Mouse (Mus musculus): ENCODE results near the gene Tmem56. TPM values are rescaled to one million over a fixed set of nuclear protein-coding genes. Genes with fewer than 3 reads are reported as not detected.

The Tmem56 gene
- polyA plus RNA-seq, 1 experiment, result not detected

DNA sequence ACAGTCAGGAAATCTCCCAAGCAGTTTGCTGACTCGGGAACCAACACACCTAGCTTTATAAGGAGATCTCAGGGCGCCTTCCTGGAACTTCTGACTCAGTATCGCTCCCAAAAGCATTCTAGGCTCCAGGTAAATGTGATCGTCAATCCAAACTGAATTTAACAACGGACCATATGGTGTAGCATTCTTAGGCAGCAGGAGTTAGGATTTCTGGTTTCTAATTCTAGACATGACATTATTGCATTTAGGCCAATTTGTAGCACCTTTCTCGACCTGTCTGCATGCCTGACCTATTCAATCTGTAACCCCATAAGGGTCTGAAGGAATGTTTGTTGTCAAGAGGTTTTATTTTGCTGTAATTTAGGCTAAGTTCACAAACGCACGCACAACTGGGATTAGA, 7.8 kb upstream of the Tmem56 start:
- TF ChIP-seq FLI1 (IDR thresholded peaks at IDR 0.05; ENCODE audit: low read length) (no peak), GATA1 (IDR thresholded peaks at IDR 0.05; ENCODE audit: borderline replicate concordance, low read length) (no peak)
- H3K9me3 ChIP-seq, result peaks cover 4% of the 10 kb centered on the region
- H3K4me3 ChIP-seq (replicated peaks), result peak overlapping the region; percentile 93
- H3K4me1 ChIP-seq, result peaks cover 32% of the 10 kb centered on the region
- no peaks in the 10 kb centered on the region for H3K27me3 ChIP-seq (replicated peaks)
- no peaks in the 10 kb centered on the region for H3K36me3 ChIP-seq (replicated peaks; ENCODE audit: low read length)

DNA sequence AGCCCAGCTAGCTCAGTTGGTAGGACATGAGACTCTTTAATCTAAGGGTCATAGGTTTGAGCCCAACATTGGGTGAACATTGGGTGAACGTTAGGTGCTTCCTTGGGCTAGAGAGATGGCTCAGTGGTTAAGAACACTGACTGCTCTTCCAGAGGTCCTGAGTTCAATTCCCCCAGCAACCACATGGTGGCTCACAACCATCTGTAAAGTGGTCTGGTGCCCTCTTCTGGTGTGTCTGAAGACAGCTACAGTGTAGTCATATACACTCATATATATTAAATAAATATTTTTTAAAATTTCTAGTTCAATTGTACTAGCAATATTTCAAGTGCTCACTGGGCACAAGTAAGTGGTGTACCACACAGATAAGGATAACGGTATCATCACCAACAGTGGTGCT, 4.3 kb upstream of the Tmem56 start:
- Histone ChIP-seq H3K9me3 (peaks cover 9% of the 10 kb centered on the region), H3K4me1 (peaks cover 12% of the 10 kb centered on the region), H3K27me3 (replicated peaks) (peaks cover 7% of the 10 kb centered on the region), H3K36me3 (replicated peaks; ENCODE audit: low read length) (no peaks in the 10 kb centered on the region), H3K4me3 (replicated peaks) (no peak overlapping the region)
- no peak for TF ChIP-seq GATA1 (IDR thresholded peaks at IDR 0.05; ENCODE audit: borderline replicate concordance, low read length)
- no peak for TF ChIP-seq FLI1 (IDR thresholded peaks at IDR 0.05; ENCODE audit: low read length)

DNA sequence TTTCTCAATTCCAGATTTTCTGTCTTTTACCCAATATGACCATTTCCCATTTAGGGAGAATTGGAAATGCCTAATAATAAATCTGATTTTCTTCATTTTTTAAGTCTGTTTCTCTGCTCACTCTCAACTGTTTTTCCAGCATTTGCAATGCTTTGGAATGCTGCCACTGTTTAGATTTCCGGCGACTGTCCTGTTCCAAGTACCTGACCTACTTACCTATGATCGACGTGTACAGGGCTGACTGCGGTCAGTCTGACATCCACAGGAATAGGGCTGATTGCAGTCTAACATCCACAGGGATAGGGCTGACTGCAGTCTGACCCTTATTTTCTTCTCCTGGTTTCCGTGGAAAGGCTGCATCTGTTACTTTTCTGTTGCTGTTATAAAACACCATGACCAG, 2.3 kb upstream of the Tmem56 start:
- Histone ChIP-seq H3K4me1 (peaks cover 3% of the 10 kb centered on the region; the same call in 1 of the 2 replicates), H3K9me3 (peaks cover 9% of the 10 kb centered on the region), H3K36me3 (replicated peaks; ENCODE audit: low read length) (no peaks in the 10 kb centered on the region), H3K4me3 (replicated peaks) (no peak overlapping the region), H3K27me3 (replicated peaks) (peaks cover 7% of the 10 kb centered on the region)
- no peak for TF ChIP-seq GATA1 (IDR thresholded peaks at IDR 0.05; ENCODE audit: borderline replicate concordance, low read length)
- TF ChIP-seq FLI1 (IDR thresholded peaks at IDR 0.05; ENCODE audit: low read length), result no peak

DNA sequence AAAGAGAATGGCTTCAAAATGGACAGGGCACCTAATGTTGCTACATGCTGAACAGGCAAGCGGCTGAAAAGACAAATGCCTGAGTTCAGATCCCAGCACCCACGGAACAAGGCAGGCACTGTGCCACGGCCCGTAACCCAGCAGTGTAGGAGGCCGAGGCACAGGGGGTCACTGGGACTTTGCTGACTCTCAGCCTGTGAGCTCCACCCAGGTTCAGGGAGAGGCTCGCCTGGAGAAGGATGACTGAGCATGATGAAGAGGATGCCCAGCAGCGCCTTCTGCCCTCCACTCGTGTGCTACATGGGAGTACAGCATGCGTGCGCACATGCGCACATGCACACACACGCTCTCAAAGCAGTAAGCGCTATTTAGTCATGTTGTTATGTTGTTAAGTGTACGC, 3.2 kb downstream of the Tmem56 start:
- H3K27me3 ChIP-seq (replicated peaks), result peaks cover 17% of the 10 kb centered on the region
- H3K36me3 ChIP-seq (replicated peaks; ENCODE audit: low read length), result no peaks in the 10 kb centered on the region
- peaks cover 7% of the 10 kb centered on the region for H3K9me3 ChIP-seq
- TF ChIP-seq FLI1 (IDR thresholded peaks at IDR 0.05; ENCODE audit: low read length) (no peak), GATA1 (IDR thresholded peaks at IDR 0.05; ENCODE audit: borderline replicate concordance, low read length) (no peak)
- H3K4me3 ChIP-seq (replicated peaks), result peak overlapping the region; percentile 29
- peaks cover 3% of the 10 kb centered on the region; the same call in 1 of the 2 replicates for H3K4me1 ChIP-seq

DNA sequence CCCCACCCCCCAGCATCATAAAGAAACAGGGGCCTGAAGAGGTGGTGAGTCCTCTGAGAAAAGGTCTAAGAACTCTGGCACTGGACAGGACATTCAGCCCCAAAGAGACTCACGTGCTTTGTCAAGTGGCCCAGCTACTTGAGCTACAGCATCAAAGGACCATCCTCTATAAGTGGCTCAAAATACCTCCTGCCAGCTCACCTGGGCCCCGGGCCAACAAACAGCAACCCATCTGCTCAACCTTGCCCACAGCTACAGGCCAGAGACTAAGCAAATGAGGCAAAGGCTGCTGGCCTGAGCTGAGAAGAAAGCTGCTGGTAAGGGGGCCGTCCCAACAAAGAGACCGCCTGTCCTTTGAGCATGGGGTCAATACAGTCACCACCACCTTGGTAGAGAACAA, 5.3 kb downstream of the Tmem56 start:
- no peaks in the 10 kb centered on the region for H3K36me3 ChIP-seq (replicated peaks; ENCODE audit: low read length)
- H3K9me3 ChIP-seq, result peaks cover 7% of the 10 kb centered on the region
- TF ChIP-seq GATA1 (IDR thresholded peaks at IDR 0.05; ENCODE audit: borderline replicate concordance, low read length) (no peak), FLI1 (IDR thresholded peaks at IDR 0.05; ENCODE audit: low read length) (no peak)
- peaks cover 3% of the 10 kb centered on the region; the same call in 1 of the 2 replicates for H3K4me1 ChIP-seq
- H3K27me3 ChIP-seq (replicated peaks), result peaks cover 17% of the 10 kb centered on the region
- H3K4me3 ChIP-seq (replicated peaks), result no peak overlapping the region

DNA sequence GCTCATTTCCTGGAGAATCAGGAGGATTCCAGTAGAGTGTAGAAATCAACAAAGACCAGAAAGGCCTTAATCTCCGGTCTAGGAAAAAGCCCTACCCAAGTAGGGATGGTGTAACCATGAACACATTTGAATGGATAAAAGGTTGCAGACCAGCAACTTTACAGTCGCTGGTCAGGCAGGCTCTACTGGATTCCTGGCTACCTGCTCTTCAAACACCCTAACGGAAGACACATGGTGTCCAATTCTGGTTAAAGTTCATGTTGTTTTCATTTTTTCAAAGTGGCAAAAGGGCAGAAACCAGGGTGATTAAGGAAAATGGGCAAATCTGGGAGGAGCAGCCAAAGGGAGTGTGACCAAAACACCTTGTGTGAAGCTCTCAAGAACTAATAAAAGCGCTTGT, 5.9 kb downstream of the Tmem56 start:
- H3K4me3 ChIP-seq (replicated peaks), result no peak overlapping the region
- peaks cover 18% of the 10 kb centered on the region for H3K27me3 ChIP-seq (replicated peaks)
- peaks cover 3% of the 10 kb centered on the region; the same call in 1 of the 2 replicates for H3K4me1 ChIP-seq
- H3K36me3 ChIP-seq (replicated peaks; ENCODE audit: low read length), result no peaks in the 10 kb centered on the region
- TF ChIP-seq GATA1 (IDR thresholded peaks at IDR 0.05; ENCODE audit: borderline replicate concordance, low read length) (no peak), FLI1 (IDR thresholded peaks at IDR 0.05; ENCODE audit: low read length) (no peak)
- peaks cover 7% of the 10 kb centered on the region for H3K9me3 ChIP-seq

DNA sequence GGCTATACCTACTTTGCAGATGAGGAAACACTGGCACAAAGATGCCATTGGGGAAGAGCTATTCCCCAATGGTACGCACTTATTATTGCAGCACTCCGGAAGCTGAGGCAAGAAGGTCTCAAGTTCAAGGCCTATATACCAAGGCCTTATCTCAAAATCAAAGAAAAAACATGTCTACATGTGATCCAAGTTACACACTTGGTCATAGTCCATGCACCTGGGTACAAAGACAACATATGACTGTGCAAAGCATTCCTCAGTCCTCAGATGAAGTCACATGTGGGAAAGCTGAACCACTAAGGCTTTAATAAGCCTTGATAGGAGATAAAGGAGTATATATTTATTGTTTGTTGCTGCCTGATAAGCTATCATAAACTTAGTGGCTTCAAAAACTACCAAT, 8.9 kb downstream of the Tmem56 start:
- Histone ChIP-seq H3K36me3 (replicated peaks; ENCODE audit: low read length) (no peaks in the 10 kb centered on the region), H3K9me3 (peaks cover 7% of the 10 kb centered on the region), H3K4me1 (no peaks in the 10 kb centered on the region), H3K27me3 (replicated peaks) (peaks cover 25% of the 10 kb centered on the region), H3K4me3 (replicated peaks) (no peak overlapping the region)
- TF ChIP-seq FLI1 (IDR thresholded peaks at IDR 0.05; ENCODE audit: low read length) (no peak), GATA1 (IDR thresholded peaks at IDR 0.05; ENCODE audit: borderline replicate concordance, low read length) (no peak)

DNA sequence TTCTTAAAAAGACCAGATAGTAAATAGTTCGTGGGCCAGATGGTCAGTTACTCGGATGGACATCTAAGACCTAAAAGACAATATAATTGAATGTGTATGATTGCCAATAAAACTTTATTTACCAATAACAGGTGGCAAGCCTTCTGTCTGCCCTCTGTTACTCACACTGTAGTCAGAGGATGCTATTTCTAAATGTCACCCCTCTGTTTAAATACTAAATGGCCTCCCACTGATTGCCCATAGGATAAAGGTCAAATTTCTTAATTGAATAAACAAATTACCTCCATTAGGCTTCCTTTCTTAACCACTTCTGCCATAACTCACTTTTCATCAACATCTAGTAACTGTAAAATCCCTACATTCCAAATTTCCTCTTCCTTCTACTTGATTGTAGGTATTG, 10.3 kb downstream of the Tmem56 start:
- no peak overlapping the region for H3K4me3 ChIP-seq (replicated peaks)
- H3K4me1 ChIP-seq, result no peaks in the 10 kb centered on the region
- no peaks in the 10 kb centered on the region for H3K36me3 ChIP-seq (replicated peaks; ENCODE audit: low read length)
- TF ChIP-seq GATA1 (IDR thresholded peaks at IDR 0.05; ENCODE audit: borderline replicate concordance, low read length), result no peak
- no peak for TF ChIP-seq FLI1 (IDR thresholded peaks at IDR 0.05; ENCODE audit: low read length)
- H3K9me3 ChIP-seq, result peaks cover 7% of the 10 kb centered on the region
- peaks cover 22% of the 10 kb centered on the region for H3K27me3 ChIP-seq (replicated peaks)

DNA sequence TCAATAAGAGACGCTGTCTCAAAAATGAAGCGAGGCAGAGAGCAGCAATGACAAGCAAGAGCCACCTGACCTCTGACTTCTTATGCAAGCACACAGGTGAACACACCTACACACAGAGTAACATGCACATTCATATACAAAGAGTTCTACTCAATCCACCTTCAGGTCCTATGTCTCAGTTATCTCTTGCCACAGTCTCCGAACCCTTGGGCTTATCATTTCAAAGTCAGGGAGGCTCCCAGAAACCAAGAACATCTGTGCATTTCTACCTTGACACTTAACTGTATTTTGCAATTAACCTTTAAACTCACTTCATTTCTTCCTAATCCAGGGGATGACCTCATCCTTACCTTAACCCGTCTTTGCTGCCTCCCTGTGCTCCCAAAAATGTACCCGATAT, 15.6 kb downstream of the Tmem56 start:
- Histone ChIP-seq H3K4me3 (replicated peaks) (no peak overlapping the region), H3K36me3 (replicated peaks; ENCODE audit: low read length) (no peaks in the 10 kb centered on the region), H3K9me3 (0 out of 2 replicates have a peak, but pooled peaks cover 4% of the 10 kb centered on the region), H3K27me3 (replicated peaks) (peaks cover 47% of the 10 kb centered on the region), H3K4me1 (peaks cover 21% of the 10 kb centered on the region)
- TF ChIP-seq GATA1 (IDR thresholded peaks at IDR 0.05; ENCODE audit: borderline replicate concordance, low read length) (no peak), FLI1 (IDR thresholded peaks at IDR 0.05; ENCODE audit: low read length) (no peak)

DNA sequence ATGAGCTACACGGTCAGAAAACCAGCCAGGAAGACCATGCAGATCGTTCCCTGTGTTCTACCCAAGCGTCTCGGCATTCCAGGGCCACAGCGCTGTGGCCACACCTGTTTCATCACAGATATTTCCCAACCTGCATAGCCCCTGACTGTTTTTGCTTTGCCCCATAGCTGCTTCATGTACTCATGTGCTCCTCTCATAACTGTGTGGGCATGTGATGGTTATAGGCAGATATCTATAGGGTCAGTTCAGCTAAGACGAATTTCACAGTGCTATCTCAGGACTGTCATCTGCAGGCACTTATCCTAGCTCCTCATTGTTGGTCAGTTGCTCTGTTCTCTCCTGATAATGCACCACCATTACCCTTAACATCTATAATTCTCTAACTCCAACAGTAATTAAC, 18.7 kb downstream of the Tmem56 start:
- Histone ChIP-seq H3K36me3 (replicated peaks; ENCODE audit: low read length) (no peaks in the 10 kb centered on the region), H3K9me3 (0 out of 2 replicates have a peak, but pooled peaks cover 4% of the 10 kb centered on the region), H3K4me1 (peaks cover 41% of the 10 kb centered on the region), H3K4me3 (replicated peaks) (no peak overlapping the region), H3K27me3 (replicated peaks) (peaks cover 62% of the 10 kb centered on the region)
- TF ChIP-seq GATA1 (IDR thresholded peaks at IDR 0.05; ENCODE audit: borderline replicate concordance, low read length) (no peak), FLI1 (IDR thresholded peaks at IDR 0.05; ENCODE audit: low read length) (no peak)

DNA sequence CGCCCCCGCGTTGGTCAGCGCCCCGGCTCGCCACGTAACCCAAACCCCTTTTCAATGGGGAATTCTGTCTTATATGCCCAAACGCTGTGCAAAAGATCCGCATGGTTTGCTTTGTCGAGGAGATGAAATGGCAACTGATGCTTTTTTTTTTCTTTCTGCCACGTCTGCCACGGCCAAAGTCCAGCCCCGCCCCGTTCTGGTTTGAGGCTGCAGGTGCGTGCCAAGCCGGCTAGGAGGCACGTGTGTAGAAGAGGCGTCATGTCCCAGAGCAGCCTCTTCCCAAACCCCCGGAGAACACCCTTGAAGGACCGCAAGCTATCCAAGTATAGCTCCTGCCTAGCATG, 19.7 kb downstream of the Tmem56 start:
- H3K4me1 ChIP-seq, result peaks cover 47% of the 10 kb centered on the region
- no peak for TF ChIP-seq FLI1 (IDR thresholded peaks at IDR 0.05; ENCODE audit: low read length)
- no peak for TF ChIP-seq GATA1 (IDR thresholded peaks at IDR 0.05; ENCODE audit: borderline replicate concordance, low read length)

More for the DNA sequence above, 19.7 kb downstream of the Tmem56 start:
- H3K27me3 ChIP-seq (replicated peaks), result peaks cover 65% of the 10 kb centered on the region
- H3K4me3 ChIP-seq (replicated peaks), result peak overlapping the region; percentile 90
- no peaks in the 10 kb centered on the region for H3K36me3 ChIP-seq (replicated peaks; ENCODE audit: low read length)
- 0 out of 2 replicates have a peak, but pooled peaks cover 4% of the 10 kb centered on the region for H3K9me3 ChIP-seq
